Mouse (Mus musculus): ENCODE data around the gene Wscd2. TPM values are rescaled to one million over a fixed set of nuclear protein-coding genes. Genes with fewer than 3 reads are reported as not detected.

The Wscd2 gene
- polyA plus RNA-seq, 1 experiment from 2014 or later: 11.3 TPM

- ATAC-seq (ENCODE audit: insufficient read depth, low FRiP score, low TSS enrichment): no peak
- Histone ChIP-seq H3K27me3 (ENCODE audit: control insufficient read depth, insufficient read depth, low read length) (no peaks in the 10 kb centered on the region), H3K36me3 (ENCODE audit: control insufficient read depth, insufficient read depth, low read length) (no peaks in the 10 kb centered on the region), H3K4me2 (ENCODE audit: low read depth) (no peak overlapping the region), H3K4me3 (ENCODE audit: low read depth, low read length) (no peak overlapping the region), H3K27ac (ENCODE audit: low read depth, low read length) (no peak overlapping the region), H3K9ac (ENCODE audit: low read length) (no peak overlapping the region), H3K9me3 (ENCODE audit: control insufficient read depth, low read length) (no peaks in the 10 kb centered on the region), H3K4me1 (ENCODE audit: control insufficient read depth, insufficient read depth, low read length) (peaks cover 12% of the 10 kb centered on the region; the same call in 1 of the 2 replicates)
- WGBS: 72% methylated on average over 6 of the region's 6 CpGs
- DNase-seq (ENCODE audit: low spot score): no peak
Observed at GRCm38 (mm10) chr5:113610490-113610889, 120.4 kb downstream of the Wscd2 start.

GRCm38 (mm10) chr5:113611131-113611530, 121.0 kb downstream of the Wscd2 start:
- Histone ChIP-seq H3K4me2 (ENCODE audit: low read depth) (no peak overlapping the region), H3K27ac (ENCODE audit: low read depth, low read length) (no peak overlapping the region), H3K27me3 (ENCODE audit: control insufficient read depth, insufficient read depth, low read length) (no peaks in the 10 kb centered on the region), H3K4me1 (ENCODE audit: control insufficient read depth, insufficient read depth, low read length) (peaks cover 12% of the 10 kb centered on the region; the same call in 1 of the 2 replicates), H3K9ac (ENCODE audit: low read length) (no peak overlapping the region), H3K4me3 (ENCODE audit: low read depth, low read length) (no peak overlapping the region), H3K36me3 (ENCODE audit: control insufficient read depth, insufficient read depth, low read length) (no peaks in the 10 kb centered on the region), H3K9me3 (ENCODE audit: control insufficient read depth, low read length) (no peaks in the 10 kb centered on the region)
- 90% methylated on average over 6 of the region's 6 CpGs for WGBS
- ATAC-seq (ENCODE audit: insufficient read depth, low FRiP score, low TSS enrichment) (no peak), DNase-seq (ENCODE audit: low spot score) (no peak)

GRCm38 (mm10) chr5:113611771-113612233, 121.7 kb downstream of the Wscd2 start:
- Histone ChIP-seq H3K4me1 (ENCODE audit: control insufficient read depth, insufficient read depth, low read length) (peaks cover 12% of the 10 kb centered on the region; the same call in 1 of the 2 replicates), H3K9ac (ENCODE audit: low read length) (no peak overlapping the region), H3K36me3 (ENCODE audit: control insufficient read depth, insufficient read depth, low read length) (no peaks in the 10 kb centered on the region), H3K27me3 (ENCODE audit: control insufficient read depth, insufficient read depth, low read length) (no peaks in the 10 kb centered on the region), H3K27ac (ENCODE audit: low read depth, low read length) (no peak overlapping the region), H3K4me2 (ENCODE audit: low read depth) (no peak overlapping the region), H3K9me3 (ENCODE audit: control insufficient read depth, low read length) (no peaks in the 10 kb centered on the region), H3K4me3 (ENCODE audit: low read depth, low read length) (no peak overlapping the region)
- DNase-seq (ENCODE audit: low spot score) (no peak), ATAC-seq (ENCODE audit: insufficient read depth, low FRiP score, low TSS enrichment) (no peak)
- 66% methylated on average over 12 of the region's 12 CpGs for WGBS

- H3K4me3 ChIP-seq (ENCODE audit: low read depth, low read length): no peak overlapping the region
- H3K27ac ChIP-seq (ENCODE audit: low read depth, low read length): no peak overlapping the region
- H3K4me1 ChIP-seq (ENCODE audit: control insufficient read depth, insufficient read depth, low read length): 0 out of 2 replicates have a peak, but pooled peaks cover 2% of the 10 kb centered on the region
- WGBS: 83% methylated on average over 4 of the region's 4 CpGs
- no peaks in the 10 kb centered on the region for H3K36me3 ChIP-seq (ENCODE audit: control insufficient read depth, insufficient read depth, low read length)
- no peak overlapping the region for H3K4me2 ChIP-seq (ENCODE audit: low read depth)
- DNase-seq (ENCODE audit: low spot score): no peak
- no peaks in the 10 kb centered on the region for H3K27me3 ChIP-seq (ENCODE audit: control insufficient read depth, insufficient read depth, low read length)
- no peaks in the 10 kb centered on the region for H3K9me3 ChIP-seq (ENCODE audit: control insufficient read depth, low read length)
- ATAC-seq (ENCODE audit: insufficient read depth, low FRiP score, low TSS enrichment): no peak
- H3K9ac ChIP-seq (ENCODE audit: low read length): no peak overlapping the region
Observed at GRCm38 (mm10) chr5:113618716-113619115, 128.6 kb downstream of the Wscd2 start.

- 91% methylated on average over 1 of the region's 1 CpGs for WGBS
- Histone ChIP-seq H3K27ac (ENCODE audit: low read depth, low read length) (no peak overlapping the region), H3K4me1 (ENCODE audit: control insufficient read depth, insufficient read depth, low read length) (0 out of 2 replicates have a peak, but pooled peaks cover 2% of the 10 kb centered on the region), H3K4me2 (ENCODE audit: low read depth) (no peak overlapping the region), H3K36me3 (ENCODE audit: control insufficient read depth, insufficient read depth, low read length) (no peaks in the 10 kb centered on the region), H3K27me3 (ENCODE audit: control insufficient read depth, insufficient read depth, low read length) (no peaks in the 10 kb centered on the region), H3K4me3 (ENCODE audit: low read depth, low read length) (no peak overlapping the region), H3K9me3 (ENCODE audit: control insufficient read depth, low read length) (no peaks in the 10 kb centered on the region), H3K9ac (ENCODE audit: low read length) (no peak overlapping the region)
- ATAC-seq (ENCODE audit: insufficient read depth, low FRiP score, low TSS enrichment): no peak
- no peak for DNase-seq (ENCODE audit: low spot score)
Observed at GRCm38 (mm10) chr5:113619151-113619550, 129.0 kb downstream of the Wscd2 start.

- DNase-seq (ENCODE audit: low spot score): no peak
Observed at GRCm38 (mm10) chr5:113620130-113620716, 130.1 kb downstream of the Wscd2 start.

DNA sequence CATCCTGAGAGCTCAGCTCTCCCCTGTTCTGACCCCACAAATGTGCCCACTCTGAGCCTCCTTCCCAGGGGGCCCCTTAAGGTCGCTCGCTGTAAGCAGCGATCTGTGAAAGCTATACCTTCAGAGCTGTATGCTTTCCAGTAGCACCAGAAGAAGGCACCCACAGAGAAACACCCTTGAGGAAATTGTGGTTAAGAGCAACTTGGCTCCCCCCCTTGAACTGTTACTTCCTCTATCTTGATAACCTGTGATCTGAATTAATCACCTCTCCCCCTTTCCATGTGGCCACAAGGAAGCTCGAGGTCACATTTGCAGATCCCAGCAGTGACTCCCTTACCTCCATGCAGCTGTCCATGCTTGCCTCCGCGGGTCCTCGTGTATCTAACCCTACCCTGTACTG, 130.9 kb downstream of the Wscd2 start:
- 81% methylated on average over 7 of the region's 7 CpGs for WGBS
- Histone ChIP-seq H3K27me3 (ENCODE audit: control insufficient read depth, insufficient read depth, low read length) (no peaks in the 10 kb centered on the region), H3K27ac (ENCODE audit: low read depth, low read length) (no peak overlapping the region), H3K4me2 (ENCODE audit: low read depth) (no peak overlapping the region), H3K4me3 (ENCODE audit: low read depth, low read length) (no peak overlapping the region), H3K4me1 (ENCODE audit: control insufficient read depth, insufficient read depth, low read length) (0 out of 2 replicates have a peak, but pooled peaks cover 2% of the 10 kb centered on the region), H3K36me3 (ENCODE audit: control insufficient read depth, insufficient read depth, low read length) (no peaks in the 10 kb centered on the region), H3K9me3 (ENCODE audit: control insufficient read depth, low read length) (no peaks in the 10 kb centered on the region), H3K9ac (ENCODE audit: low read length) (no peak overlapping the region)
- ATAC-seq (ENCODE audit: insufficient read depth, low FRiP score, low TSS enrichment) (no peak), DNase-seq (ENCODE audit: low spot score) (no peak)

More at GRCm38 (mm10) chr5:113620130-113620716, 130.1 kb downstream of the Wscd2 start:
- 64% methylated on average over 16 of the region's 16 CpGs for WGBS
- no peaks in the 10 kb centered on the region for H3K27me3 ChIP-seq (ENCODE audit: control insufficient read depth, insufficient read depth, low read length)
- H3K36me3 ChIP-seq (ENCODE audit: control insufficient read depth, insufficient read depth, low read length): no peaks in the 10 kb centered on the region
- 0 out of 2 replicates have a peak, but pooled peaks cover 2% of the 10 kb centered on the region for H3K4me1 ChIP-seq (ENCODE audit: control insufficient read depth, insufficient read depth, low read length)
- no peak overlapping the region for H3K27ac ChIP-seq (ENCODE audit: low read depth, low read length)
- ATAC-seq (ENCODE audit: insufficient read depth, low FRiP score, low TSS enrichment): no peak
- no peak overlapping the region for H3K4me3 ChIP-seq (ENCODE audit: low read depth, low read length)
- H3K9me3 ChIP-seq (ENCODE audit: control insufficient read depth, low read length): no peaks in the 10 kb centered on the region
- H3K9ac ChIP-seq (ENCODE audit: low read length): no peak overlapping the region
- H3K4me2 ChIP-seq (ENCODE audit: low read depth): no peak overlapping the region

DNA sequence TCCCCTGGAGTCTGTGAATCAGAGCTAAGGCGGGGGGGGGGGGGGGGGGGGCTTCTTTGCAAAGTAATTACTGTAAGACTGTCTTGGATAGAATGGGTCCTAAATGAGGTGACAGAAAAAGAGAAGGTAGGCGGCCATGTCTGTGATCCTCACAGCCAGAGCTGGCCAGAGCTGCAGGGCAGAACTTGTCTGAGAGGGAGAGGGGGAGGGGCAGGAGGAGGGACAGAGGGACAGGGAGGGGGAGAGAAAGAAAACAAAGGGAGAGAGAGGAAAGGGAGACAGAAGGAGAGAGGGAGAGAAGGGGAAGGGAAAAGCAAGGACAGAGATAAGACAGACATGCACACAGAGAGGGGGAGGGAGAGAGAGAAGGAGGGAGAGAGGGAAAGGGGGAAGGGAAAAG, 132.9 kb downstream of the Wscd2 start:
- DNase-seq (ENCODE audit: low spot score): no peak
- ATAC-seq (ENCODE audit: insufficient read depth, low FRiP score, low TSS enrichment): no peak
- H3K9ac ChIP-seq (ENCODE audit: low read length): no peak overlapping the region
- no peak overlapping the region for H3K27ac ChIP-seq (ENCODE audit: low read depth, low read length)
- no peaks in the 10 kb centered on the region for H3K36me3 ChIP-seq (ENCODE audit: control insufficient read depth, insufficient read depth, low read length)
- WGBS: 33% methylated on average over 1 of the region's 2 CpGs
- H3K27me3 ChIP-seq (ENCODE audit: control insufficient read depth, insufficient read depth, low read length): no peaks in the 10 kb centered on the region
- H3K9me3 ChIP-seq (ENCODE audit: control insufficient read depth, low read length): no peaks in the 10 kb centered on the region
- H3K4me3 ChIP-seq (ENCODE audit: low read depth, low read length): no peak overlapping the region
- H3K4me2 ChIP-seq (ENCODE audit: low read depth): no peak overlapping the region
- peaks cover 4% of the 10 kb centered on the region; the same call in 1 of the 2 replicates for H3K4me1 ChIP-seq (ENCODE audit: control insufficient read depth, insufficient read depth, low read length)

GRCm38 (mm10) chr5:113625068-113625467, 134.9 kb downstream of the Wscd2 start:
- H3K4me1 ChIP-seq (ENCODE audit: control insufficient read depth, insufficient read depth, low read length): peaks cover 5% of the 10 kb centered on the region; the same call in 1 of the 2 replicates
- 93% methylated on average over 4 of the region's 4 CpGs for whole genome bisulfite sequencing
- H3K9me3 ChIP-seq (ENCODE audit: control insufficient read depth, low read length): no peaks in the 10 kb centered on the region
- H3K36me3 ChIP-seq (ENCODE audit: control insufficient read depth, insufficient read depth, low read length): no peaks in the 10 kb centered on the region
- H3K27ac ChIP-seq (ENCODE audit: low read depth, low read length): no peak overlapping the region
- no peaks in the 10 kb centered on the region for H3K27me3 ChIP-seq (ENCODE audit: control insufficient read depth, insufficient read depth, low read length)
- no peak for ATAC-seq (ENCODE audit: insufficient read depth, low FRiP score, low TSS enrichment)
- no peak overlapping the region for H3K4me2 ChIP-seq (ENCODE audit: low read depth)
- H3K4me3 ChIP-seq (ENCODE audit: low read depth, low read length): no peak overlapping the region
- DNase-seq (ENCODE audit: low spot score): no peak
- H3K9ac ChIP-seq (ENCODE audit: low read length): no peak overlapping the region

Data from neural tube, embryonic 11.5 days (tissue).